Mouse (Mus musculus) embryonic facial prominence, embryonic 12.5 days (tissue): Measurements from ENCODE around the gene Psmb8. TPM values are rescaled to one million over a fixed set of nuclear protein-coding genes. Genes with fewer than 3 reads are reported as not detected.

Experiments used
- ATAC-seq: fragments of 200-750 bp; cut with Nextera tagmentation; 2 replicates; pipeline ENCODE4 v1.8.0; 2017; ENCODE audit not compliant: insufficient number of reproducible peaks, insufficient read depth, low FRiP score, low TSS enrichment
- H3K27ac ChIP-seq: fragments of 300-500 bp; sonication (generic); 2 replicates; pipeline ENCODE4 v1.5.1; 2016; ENCODE audit warnings: mild to moderate bottlenecking
- H3K27me3 ChIP-seq: fragments of 300-500 bp; sonication (generic); 2 replicates; pipeline ENCODE4 v1.6.1; 2016; ENCODE audit warnings: mild to moderate bottlenecking, moderate library complexity
- H3K36me3 ChIP-seq: fragments of 300-500 bp; sonication (generic); 2 replicates; pipeline ENCODE4 v1.6.1; 2016; ENCODE audit warnings: mild to moderate bottlenecking
- H3K4me1 ChIP-seq: fragments of 300-500 bp; sonication (generic); 2 replicates; pipeline ENCODE4 v1.6.1; 2016
- H3K4me2 ChIP-seq: fragments of 300-500 bp; sonication (generic); replicated peaks from 2 replicates; pipeline ENCODE4 v1.6.1; 2016; ENCODE audit warnings: mild to moderate bottlenecking, moderate library complexity
- H3K4me3 ChIP-seq: fragments of 300-500 bp; sonication (generic); 2 replicates; pipeline ENCODE4 v1.5.1; 2016; ENCODE audit warnings: mild to moderate bottlenecking
- H3K9ac ChIP-seq: fragments of 300-500 bp; sonication (generic); 2 replicates; pipeline ENCODE4 v1.6.1; 2016; ENCODE audit warnings: mild to moderate bottlenecking, moderate library complexity
- H3K9me3 ChIP-seq: fragments of 300-500 bp; sonication (generic); 2 replicates; pipeline ENCODE4 v1.6.1; 2016; ENCODE audit warnings: mild to moderate bottlenecking, moderate library complexity
- WGBS: fragments of 180-500 bp; shearing (Covaris S2); methylation state at CpG from one replicate; pipeline ENCODE4 v1.1.7; 2016; 5-methylcytosine and 5-hydroxymethylcytosine counted together
- polyA plus RNA-seq: library from polyadenylated mRNA; unstranded; fragments of >200 nt; fragmentation: Nextera tagmentation; extraction: Ambion mirVana; gene quantifications from 2 replicates; pipeline ENCODE4 v1.2.1, GENCODE M21; 2016

The Psmb8 gene
- polyA plus RNA-seq, 1 experiment from 2014 or later = 3.5 TPM

DNA sequence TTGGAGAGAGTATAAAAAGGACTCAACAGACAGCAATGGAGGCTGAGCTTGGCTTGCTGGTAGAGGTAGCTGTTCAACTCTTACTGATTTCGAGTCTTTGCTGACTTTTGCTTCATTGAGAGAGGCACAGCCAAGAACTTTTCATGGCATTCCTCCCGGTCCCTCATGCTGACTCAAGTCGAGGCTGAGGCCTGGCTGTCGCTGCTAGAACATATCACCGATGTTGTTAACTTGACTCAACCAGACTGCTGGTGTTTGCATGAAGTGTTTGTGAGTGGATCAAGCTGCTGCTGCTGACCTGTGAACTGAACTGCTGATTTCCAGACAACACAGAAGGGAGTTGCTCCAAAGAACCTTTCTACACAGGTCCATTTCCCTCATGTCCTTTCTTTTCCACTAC is 39.2 kb downstream of the Psmb8 start:
- no peak overlapping the region for H3K4me3 ChIP-seq
- H3K9me3 ChIP-seq = no peaks in the 10 kb centered on the region
- H3K27me3 ChIP-seq = no peaks in the 10 kb centered on the region
- no peak for ATAC-seq
- no peaks in the 10 kb centered on the region for H3K4me1 ChIP-seq
- H3K9ac ChIP-seq = no peak overlapping the region
- no peak overlapping the region for H3K4me2 ChIP-seq
- no peak overlapping the region for H3K27ac ChIP-seq
- 85% methylated on average over 5 of the region's 5 CpGs for WGBS
- H3K36me3 ChIP-seq = no peaks in the 10 kb centered on the region

DNA sequence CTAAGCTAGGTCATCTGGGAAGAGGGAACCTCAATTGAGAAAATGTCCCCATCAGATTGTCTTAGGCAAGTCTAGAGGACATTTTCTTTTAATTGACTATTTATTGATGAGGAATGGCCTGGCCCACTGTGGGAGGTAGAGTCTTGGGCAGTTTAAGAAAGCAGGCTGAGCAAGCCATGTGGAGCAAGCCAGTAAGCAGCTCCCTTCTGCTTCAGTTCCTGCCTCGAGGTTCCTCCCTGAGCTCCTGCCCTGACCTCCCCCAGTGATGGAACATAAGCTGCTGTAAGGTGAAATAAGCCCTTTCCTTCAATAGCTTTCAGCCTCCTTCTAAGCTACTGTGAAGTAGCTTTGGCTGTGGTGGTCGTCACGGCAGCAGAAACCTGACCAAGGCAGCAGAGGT is 40.2 kb downstream of the Psmb8 start:
- no peak overlapping the region for H3K9ac ChIP-seq
- H3K36me3 ChIP-seq = no peaks in the 10 kb centered on the region
- no peaks in the 10 kb centered on the region for H3K4me1 ChIP-seq
- WGBS = 82% methylated on average over 3 of the region's 3 CpGs
- no peaks in the 10 kb centered on the region for H3K9me3 ChIP-seq
- H3K27ac ChIP-seq = no peak overlapping the region
- no peak overlapping the region for H3K4me3 ChIP-seq
- no peaks in the 10 kb centered on the region for H3K27me3 ChIP-seq
- no peak overlapping the region for H3K4me2 ChIP-seq
- ATAC-seq = no peak

DNA sequence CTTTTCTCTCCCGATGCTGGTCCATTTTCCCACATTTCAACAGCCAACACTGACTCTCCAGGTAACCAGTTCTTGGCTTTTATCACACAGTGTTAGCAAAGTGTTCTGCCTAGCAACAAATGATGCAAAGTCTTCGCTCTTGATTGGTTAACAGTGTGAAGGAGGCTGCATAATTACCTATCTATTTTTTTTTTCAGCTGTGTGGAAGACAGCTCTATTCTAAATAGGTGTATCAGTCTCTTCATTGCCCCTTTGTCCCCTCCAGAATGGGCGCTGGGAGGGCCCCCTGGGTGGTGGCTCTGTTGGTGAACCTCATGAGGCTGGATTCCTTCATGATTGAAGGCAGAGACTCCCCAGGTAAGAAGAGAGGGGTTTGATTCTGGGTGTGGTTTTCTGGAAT is 41.2 kb downstream of the Psmb8 start, which contains the start of gene H2-Ob:
Gene H2-Ob, plus strand, starts transcription at position 198 of the 400 bp plus-strand sequence.
- Histone ChIP-seq H3K9me3 (no peaks in the 10 kb centered on the region), H3K36me3 (no peaks in the 10 kb centered on the region), H3K4me3 (no peak within 1 kb of the TSS), H3K27me3 (no peaks in the 10 kb centered on the region), H3K4me1 (no peaks in the 10 kb centered on the region), H3K9ac (no peak within 1 kb of the TSS), H3K4me2 (no peak within 1 kb of the TSS), H3K27ac (no peak within 1 kb of the TSS)
- 61% methylated on average over 3 of the region's 3 CpGs for WGBS
- ATAC-seq = no peak

DNA sequence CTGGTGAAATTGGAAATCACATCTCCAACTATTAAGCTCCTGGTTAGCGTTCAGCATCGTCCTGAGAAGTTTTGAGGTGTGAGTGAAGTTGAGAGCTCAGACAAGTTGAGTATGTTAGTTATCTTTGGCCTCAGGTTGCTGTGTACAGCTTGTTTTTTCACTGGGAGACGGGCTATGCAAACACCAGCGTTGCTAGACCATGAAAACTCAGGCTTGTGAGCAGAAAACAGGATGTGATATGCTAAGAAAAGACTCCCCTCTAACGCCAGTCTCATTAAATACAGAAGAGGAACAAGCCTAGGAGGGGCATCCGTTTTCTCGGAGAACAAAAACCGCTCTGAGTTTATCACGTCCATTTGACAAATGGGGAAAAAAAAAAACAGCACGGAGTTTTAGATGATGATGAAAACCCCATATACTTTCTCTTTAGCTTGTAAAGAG is 42.1 kb downstream of the Psmb8 start:
- Histone ChIP-seq H3K27me3 (no peaks in the 10 kb centered on the region), H3K4me1 (no peaks in the 10 kb centered on the region), H3K4me3 (no peak overlapping the region), H3K9ac (no peak overlapping the region), H3K9me3 (no peaks in the 10 kb centered on the region), H3K36me3 (no peaks in the 10 kb centered on the region), H3K27ac (no peak overlapping the region), H3K4me2 (no peak overlapping the region)
- WGBS = 72% methylated on average over 10 of the region's 10 CpGs
- ATAC-seq = no peak

DNA sequence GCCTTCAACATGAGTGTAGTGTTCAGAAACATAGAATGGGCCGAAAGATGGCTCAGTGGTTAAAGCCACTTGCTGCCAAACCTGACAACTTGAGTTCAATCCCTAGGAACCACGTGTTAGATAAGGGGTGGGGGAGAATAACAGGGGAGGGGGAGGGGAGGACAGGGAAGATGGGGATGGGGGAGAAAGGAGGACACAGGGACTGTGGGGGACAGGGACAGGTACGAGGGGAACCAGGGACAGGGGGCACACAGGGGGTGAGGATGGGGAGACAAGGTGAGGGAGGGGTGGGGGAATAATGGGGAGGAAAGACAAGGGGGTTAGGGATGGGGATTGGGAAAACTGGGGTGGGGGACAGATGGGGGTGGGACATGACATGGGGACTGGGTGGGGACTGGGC is 42.8 kb downstream of the Psmb8 start:
- Histone ChIP-seq H3K4me1 (no peaks in the 10 kb centered on the region), H3K27ac (no peak overlapping the region), H3K4me2 (no peak overlapping the region), H3K9ac (no peak overlapping the region), H3K36me3 (no peaks in the 10 kb centered on the region), H3K9me3 (no peaks in the 10 kb centered on the region), H3K4me3 (no peak overlapping the region), H3K27me3 (no peaks in the 10 kb centered on the region)
- no peak for ATAC-seq
- 64% methylated on average over 3 of the region's 3 CpGs for WGBS

DNA sequence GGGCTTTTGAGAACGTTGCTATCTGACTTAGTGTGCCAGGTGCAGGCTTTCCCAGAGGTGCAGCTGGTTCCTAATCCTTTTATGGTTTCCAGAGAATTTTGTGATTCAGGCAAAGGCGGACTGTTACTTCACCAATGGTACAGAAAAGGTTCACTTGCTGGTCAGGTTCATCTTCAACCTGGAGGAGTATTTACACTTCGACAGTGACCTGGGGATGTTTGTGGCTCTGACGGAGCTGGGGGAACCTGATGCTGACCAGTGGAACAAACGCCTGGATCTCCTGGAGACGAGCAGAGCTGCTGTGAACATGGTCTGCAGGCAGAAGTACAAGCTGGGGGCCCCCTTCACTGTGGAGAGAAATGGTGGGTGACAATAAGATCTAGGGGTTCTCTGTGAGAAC is 43.4 kb downstream of the Psmb8 start:
- H3K4me1 ChIP-seq = no peaks in the 10 kb centered on the region
- H3K9ac ChIP-seq = no peak overlapping the region
- no peak overlapping the region for H3K27ac ChIP-seq
- 72% methylated on average over 6 of the region's 6 CpGs for WGBS
- no peaks in the 10 kb centered on the region for H3K9me3 ChIP-seq
- no peaks in the 10 kb centered on the region for H3K27me3 ChIP-seq
- no peak for ATAC-seq
- no peak overlapping the region for H3K4me3 ChIP-seq
- H3K4me2 ChIP-seq = no peak overlapping the region
- no peaks in the 10 kb centered on the region for H3K36me3 ChIP-seq

DNA sequence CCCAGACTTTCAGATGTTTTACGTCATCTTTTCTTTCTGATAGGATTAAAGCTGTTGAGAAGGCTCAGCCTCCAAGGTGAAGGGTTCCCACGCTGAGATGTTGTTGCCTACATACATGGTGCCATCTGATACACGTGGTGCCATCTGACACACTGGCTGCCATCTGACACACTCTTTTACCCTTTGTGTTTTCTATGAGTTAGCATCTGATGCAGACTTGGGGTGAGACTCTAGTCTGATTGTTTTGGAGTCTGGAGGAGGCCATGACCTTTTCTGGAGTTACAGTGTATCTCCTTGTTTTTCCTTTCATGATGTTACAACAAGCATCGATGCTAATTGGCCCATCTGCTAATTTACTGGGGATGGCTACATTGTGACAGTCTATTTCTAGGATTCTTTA is 47.1 kb downstream of the Psmb8 start:
- Histone ChIP-seq H3K9ac (no peak overlapping the region), H3K9me3 (no peaks in the 10 kb centered on the region), H3K4me1 (no peaks in the 10 kb centered on the region), H3K4me2 (no peak overlapping the region), H3K36me3 (no peaks in the 10 kb centered on the region), H3K27ac (no peak overlapping the region), H3K4me3 (no peak overlapping the region), H3K27me3 (0 out of 2 replicates have a peak, but pooled peaks cover 5% of the 10 kb centered on the region)
- ATAC-seq = no peak
- WGBS = 69% methylated on average over 4 of the region's 4 CpGs

DNA sequence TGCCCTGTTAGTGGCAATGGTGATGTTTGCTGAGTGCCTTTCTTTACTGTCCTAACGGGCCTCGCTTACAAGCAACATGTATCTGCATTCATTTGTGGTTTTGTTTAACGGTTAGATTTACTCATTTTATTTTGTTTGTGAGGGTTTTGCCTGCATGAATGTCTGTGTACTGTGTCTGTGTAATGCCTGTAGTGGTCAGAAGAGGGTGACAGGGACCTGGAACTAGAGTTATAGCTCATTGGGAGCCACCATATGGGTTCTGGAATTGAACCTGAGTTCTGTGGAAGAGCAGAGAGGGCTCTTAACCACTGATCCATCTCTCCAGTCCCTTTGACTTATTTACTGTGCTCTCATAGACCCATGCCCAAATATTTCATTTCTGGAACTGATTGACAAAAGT is 49.5 kb downstream of the Psmb8 start:
- no peaks in the 10 kb centered on the region for H3K36me3 ChIP-seq
- no peak overlapping the region for H3K9ac ChIP-seq
- 89% methylated on average over 3 of the region's 3 CpGs for WGBS
- no peaks in the 10 kb centered on the region for H3K4me1 ChIP-seq
- ATAC-seq = no peak
- no peaks in the 10 kb centered on the region for H3K9me3 ChIP-seq
- no peak overlapping the region for H3K4me3 ChIP-seq
- no peak overlapping the region for H3K27ac ChIP-seq
- no peak overlapping the region for H3K4me2 ChIP-seq
- 0 out of 2 replicates have a peak, but pooled peaks cover 5% of the 10 kb centered on the region for H3K27me3 ChIP-seq

DNA sequence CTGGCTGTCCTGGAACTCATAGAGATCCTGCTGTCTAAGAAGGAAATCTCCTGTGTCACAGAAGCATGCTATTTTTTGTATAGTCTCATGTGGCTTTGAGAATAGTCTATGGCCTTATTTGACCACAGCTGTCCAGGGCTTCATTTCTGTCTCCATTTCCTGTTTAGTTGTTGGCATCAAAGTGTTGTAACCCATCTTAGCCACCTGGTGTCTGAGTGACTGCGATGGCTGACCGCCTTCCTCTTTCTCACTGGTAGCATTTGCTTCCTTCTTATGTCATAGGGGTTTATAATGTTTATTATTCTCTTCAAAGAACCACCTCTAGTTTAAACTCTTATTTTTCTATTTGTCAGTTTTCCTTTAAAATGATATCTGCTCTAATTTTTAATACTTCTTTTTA is 51.2 kb downstream of the Psmb8 start:
- ATAC-seq = no peak
- Histone ChIP-seq H3K4me2 (no peak overlapping the region), H3K4me1 (no peaks in the 10 kb centered on the region), H3K9ac (no peak overlapping the region), H3K27ac (no peak overlapping the region), H3K27me3 (0 out of 2 replicates have a peak, but pooled peaks cover 5% of the 10 kb centered on the region), H3K9me3 (no peaks in the 10 kb centered on the region), H3K4me3 (no peak overlapping the region), H3K36me3 (no peaks in the 10 kb centered on the region)
- WGBS = 68% methylated on average over 2 of the region's 2 CpGs

DNA sequence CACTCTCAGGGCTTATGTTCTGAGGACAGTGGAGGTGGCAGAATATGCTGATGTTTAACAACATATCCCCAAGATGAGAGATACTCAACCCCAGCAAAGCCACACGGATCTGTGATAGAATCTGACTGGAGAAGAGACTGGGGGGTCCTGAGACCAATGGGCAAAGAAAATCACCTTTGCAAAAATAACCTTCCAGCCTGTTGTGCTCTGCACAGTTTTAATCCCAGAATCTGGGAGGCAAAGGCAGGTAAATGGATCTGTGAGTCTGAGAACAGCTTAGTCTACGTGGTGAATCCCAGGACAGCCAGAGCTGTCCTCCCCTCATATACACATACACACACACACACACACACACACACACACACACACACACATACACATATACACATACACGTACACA is 51.8 kb downstream of the Psmb8 start:
- no peaks in the 10 kb centered on the region for H3K4me1 ChIP-seq
- no peak overlapping the region for H3K4me2 ChIP-seq
- H3K4me3 ChIP-seq = no peak overlapping the region
- no peak overlapping the region for H3K9ac ChIP-seq
- no peaks in the 10 kb centered on the region for H3K9me3 ChIP-seq
- no peak for ATAC-seq
- WGBS = 48% methylated on average over 3 of the region's 3 CpGs
- no peak overlapping the region for H3K27ac ChIP-seq
- no peaks in the 10 kb centered on the region for H3K36me3 ChIP-seq
- H3K27me3 ChIP-seq = 0 out of 2 replicates have a peak, but pooled peaks cover 5% of the 10 kb centered on the region

DNA sequence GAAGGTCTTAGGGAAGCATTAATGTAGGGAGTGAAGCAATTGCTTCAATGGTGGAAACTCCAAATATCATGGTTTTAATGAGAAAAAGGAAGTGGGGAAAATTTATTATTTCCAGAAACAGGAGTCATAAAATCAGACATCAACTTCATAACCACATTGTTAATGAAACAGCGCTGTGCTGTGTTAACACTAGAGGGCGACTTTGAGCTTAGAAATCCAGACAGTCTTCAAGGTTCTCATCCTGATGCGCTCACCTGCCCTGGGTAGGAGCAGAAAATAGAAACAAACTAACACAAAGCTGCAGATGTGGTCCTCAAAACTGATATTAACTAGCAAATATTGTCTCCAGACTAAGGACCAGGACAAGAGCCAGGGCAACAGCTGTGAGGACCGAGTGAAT is 52.4 kb downstream of the Psmb8 start:
- no peak overlapping the region for H3K9ac ChIP-seq
- no peak overlapping the region for H3K4me3 ChIP-seq
- no peak overlapping the region for H3K27ac ChIP-seq
- WGBS = 12% methylated on average over 4 of the region's 4 CpGs
- 0 out of 2 replicates have a peak, but pooled peaks cover 5% of the 10 kb centered on the region for H3K27me3 ChIP-seq
- no peaks in the 10 kb centered on the region for H3K36me3 ChIP-seq
- ATAC-seq = no peak
- no peaks in the 10 kb centered on the region for H3K4me1 ChIP-seq
- H3K9me3 ChIP-seq = no peaks in the 10 kb centered on the region
- no peak overlapping the region for H3K4me2 ChIP-seq
